Mouse (Mus musculus): ENCODE measurements around the gene Slc13a2. TPM values are rescaled to one million over a fixed set of nuclear protein-coding genes. Genes with fewer than 3 reads are reported as not detected.

The Slc13a2 gene
- polyA plus RNA-seq, 1 experiment from 2014 or later: not detected

GRCm38 (mm10) chr11:78411606-78412323 is 10.3 kb downstream of the Slc13a2 start:
- 75% methylated on average over 11 of the region's 11 CpGs for WGBS
- Histone ChIP-seq H3K27me3 (no peaks in the 10 kb centered on the region), H3K4me1 (no peaks in the 10 kb centered on the region), H3K27ac (no peak overlapping the region), H3K4me3 (no peak overlapping the region), H3K36me3 (no peaks in the 10 kb centered on the region), H3K4me2 (replicated peaks) (no peak overlapping the region), H3K9ac (no peak overlapping the region), H3K9me3 (no peaks in the 10 kb centered on the region)
- ATAC-seq (ENCODE audit: insufficient number of reproducible peaks, insufficient read depth, low FRiP score, low TSS enrichment): no peak

GRCm38 (mm10) chr11:78408256-78409240 is 13.5 kb downstream of the Slc13a2 start:
- no peak overlapping the region for H3K4me3 ChIP-seq
- H3K27me3 ChIP-seq: no peaks in the 10 kb centered on the region
- ATAC-seq (ENCODE audit: insufficient number of reproducible peaks, insufficient read depth, low FRiP score, low TSS enrichment): no peak
- no peaks in the 10 kb centered on the region for H3K36me3 ChIP-seq
- 81% methylated on average over 9 of the region's 9 CpGs for WGBS
- H3K9ac ChIP-seq: no peak overlapping the region
- H3K4me2 ChIP-seq (replicated peaks): no peak overlapping the region
- H3K4me1 ChIP-seq: no peaks in the 10 kb centered on the region
- no peak overlapping the region for H3K27ac ChIP-seq
- H3K9me3 ChIP-seq: no peaks in the 10 kb centered on the region

GRCm38 (mm10) chr11:78402062-78402461 is 20.0 kb downstream of the Slc13a2 start:
- Histone ChIP-seq H3K27me3 (no peaks in the 10 kb centered on the region), H3K9ac (no peak overlapping the region), H3K36me3 (no peaks in the 10 kb centered on the region)

GRCm38 (mm10) chr11:78401469-78401868 is 20.5 kb downstream of the Slc13a2 start:
- no peak for ATAC-seq (ENCODE audit: insufficient number of reproducible peaks, insufficient read depth, low FRiP score, low TSS enrichment)
- no peaks in the 10 kb centered on the region for H3K9me3 ChIP-seq
- no peaks in the 10 kb centered on the region for H3K27me3 ChIP-seq
- no peak overlapping the region for H3K9ac ChIP-seq
- H3K27ac ChIP-seq: no peak overlapping the region
- H3K36me3 ChIP-seq: no peaks in the 10 kb centered on the region
- 76% methylated on average over 3 of the region's 3 CpGs for WGBS
- H3K4me2 ChIP-seq (replicated peaks): no peak overlapping the region
- 0 out of 2 replicates have a peak, but pooled peaks cover 4% of the 10 kb centered on the region for H3K4me1 ChIP-seq
- no peak overlapping the region for H3K4me3 ChIP-seq

More at GRCm38 (mm10) chr11:78402062-78402461, 20.0 kb downstream of the Slc13a2 start:
- Histone ChIP-seq H3K27ac (no peak overlapping the region), H3K9me3 (no peaks in the 10 kb centered on the region), H3K4me3 (no peak overlapping the region), H3K4me2 (replicated peaks) (no peak overlapping the region), H3K4me1 (0 out of 2 replicates have a peak, but pooled peaks cover 2% of the 10 kb centered on the region)
- ATAC-seq (ENCODE audit: insufficient number of reproducible peaks, insufficient read depth, low FRiP score, low TSS enrichment): no peak
- WGBS: 72% methylated on average over 6 of the region's 6 CpGs

GRCm38 (mm10) chr11:78400936-78401335 is 21.1 kb downstream of the Slc13a2 start:
- H3K27ac ChIP-seq: no peak overlapping the region
- no peak overlapping the region for H3K9ac ChIP-seq
- no peaks in the 10 kb centered on the region for H3K27me3 ChIP-seq
- H3K4me3 ChIP-seq: no peak overlapping the region
- H3K4me2 ChIP-seq (replicated peaks): no peak overlapping the region
- 65% methylated on average over 3 of the region's 3 CpGs for WGBS
- ATAC-seq (ENCODE audit: insufficient number of reproducible peaks, insufficient read depth, low FRiP score, low TSS enrichment): no peak
- 0 out of 2 replicates have a peak, but pooled peaks cover 4% of the 10 kb centered on the region for H3K4me1 ChIP-seq
- no peaks in the 10 kb centered on the region for H3K36me3 ChIP-seq
- no peaks in the 10 kb centered on the region for H3K9me3 ChIP-seq

- 19% methylated on average over 8 of the region's 8 CpGs for WGBS
- H3K36me3 ChIP-seq: no peaks in the 10 kb centered on the region
- H3K9me3 ChIP-seq: no peaks in the 10 kb centered on the region
- H3K27me3 ChIP-seq: no peaks in the 10 kb centered on the region; the same call in 1 of the 2 replicates
- H3K27ac ChIP-seq: no peak overlapping the region
- no peak overlapping the region for H3K9ac ChIP-seq
- H3K4me3 ChIP-seq: no peak overlapping the region
- no peak overlapping the region for H3K4me2 ChIP-seq (replicated peaks)
- H3K4me1 ChIP-seq: 0 out of 2 replicates have a peak, but pooled peaks cover 4% of the 10 kb centered on the region
- ATAC-seq (ENCODE audit: insufficient number of reproducible peaks, insufficient read depth, low FRiP score, low TSS enrichment): no peak
Observed at GRCm38 (mm10) chr11:78399680-78400079, 22.3 kb downstream of the Slc13a2 start.

- H3K9ac ChIP-seq: no peak overlapping the region
- H3K9me3 ChIP-seq: no peaks in the 10 kb centered on the region
- 80% methylated on average over 6 of the region's 6 CpGs for WGBS
- H3K36me3 ChIP-seq: no peaks in the 10 kb centered on the region
- H3K4me3 ChIP-seq: no peak overlapping the region
- H3K4me1 ChIP-seq: 0 out of 2 replicates have a peak, but pooled peaks cover 4% of the 10 kb centered on the region
- no peak for ATAC-seq (ENCODE audit: insufficient number of reproducible peaks, insufficient read depth, low FRiP score, low TSS enrichment)
- no peak overlapping the region for H3K4me2 ChIP-seq (replicated peaks)
- no peak overlapping the region for H3K27ac ChIP-seq
- H3K27me3 ChIP-seq: no peaks in the 10 kb centered on the region; the same call in 1 of the 2 replicates
Observed at GRCm38 (mm10) chr11:78398212-78398611, 23.8 kb downstream of the Slc13a2 start.

- Histone ChIP-seq H3K9me3 (no peaks in the 10 kb centered on the region), H3K4me1 (0 out of 2 replicates have a peak, but pooled peaks cover 4% of the 10 kb centered on the region), H3K27me3 (no peaks in the 10 kb centered on the region; the same call in 1 of the 2 replicates), H3K9ac (0 out of 2 replicates have a peak overlapping the region, but pooled peaks have one; percentile 3), H3K4me3 (peak overlapping the region; percentile 19; the same call in 1 of the 2 replicates), H3K36me3 (no peaks in the 10 kb centered on the region), H3K4me2 (replicated peaks) (peak overlapping the region; percentile 41), H3K27ac (no peak overlapping the region)
- ATAC-seq (ENCODE audit: insufficient number of reproducible peaks, insufficient read depth, low FRiP score, low TSS enrichment): peak; percentile 43; the same call in 1 of the 2 replicates
- 9% methylated on average over 18 of the region's 18 CpGs for WGBS
Observed at GRCm38 (mm10) chr11:78397397-78397796, 24.6 kb downstream of the Slc13a2 start.

- Histone ChIP-seq H3K4me2 (replicated peaks) (peak overlapping the region; percentile 41), H3K36me3 (no peaks in the 10 kb centered on the region), H3K9me3 (no peaks in the 10 kb centered on the region), H3K4me1 (0 out of 2 replicates have a peak, but pooled peaks cover 4% of the 10 kb centered on the region), H3K9ac (0 out of 2 replicates have a peak overlapping the region, but pooled peaks have one; percentile 3), H3K4me3 (peak overlapping the region; percentile 19; the same call in 1 of the 2 replicates), H3K27ac (no peak overlapping the region), H3K27me3 (no peaks in the 10 kb centered on the region; the same call in 1 of the 2 replicates)
- no peak for ATAC-seq (ENCODE audit: insufficient number of reproducible peaks, insufficient read depth, low FRiP score, low TSS enrichment)
- WGBS: 30% methylated on average over 11 of the region's 11 CpGs
Observed at GRCm38 (mm10) chr11:78396950-78397349, 25.1 kb downstream of the Slc13a2 start.

GRCm38 (mm10) chr11:78392728-78393127 is 29.3 kb downstream of the Slc13a2 start:
- Histone ChIP-seq H3K4me2 (replicated peaks) (no peak overlapping the region), H3K27me3 (no peaks in the 10 kb centered on the region; the same call in 1 of the 2 replicates), H3K9ac (no peak overlapping the region), H3K36me3 (no peaks in the 10 kb centered on the region), H3K9me3 (no peaks in the 10 kb centered on the region), H3K27ac (no peak overlapping the region), H3K4me3 (no peak overlapping the region), H3K4me1 (0 out of 2 replicates have a peak, but pooled peaks cover 4% of the 10 kb centered on the region)
- ATAC-seq (ENCODE audit: insufficient number of reproducible peaks, insufficient read depth, low FRiP score, low TSS enrichment): no peak
- WGBS: 83% methylated on average over 3 of the region's 3 CpGs

- Histone ChIP-seq H3K27ac (no peak within 1 kb of the TSS; the same call in 1 of the 2 replicates), H3K4me2 (replicated peaks) (no peak within 1 kb of the TSS), H3K4me1 (0 out of 2 replicates have a peak, but pooled peaks cover 6% of the 10 kb centered on the region), H3K9ac (no peak within 1 kb of the TSS), H3K9me3 (no peaks in the 10 kb centered on the region), H3K4me3 (no peak within 1 kb of the TSS), H3K36me3 (no peaks in the 10 kb centered on the region), H3K27me3 (no peaks in the 10 kb centered on the region; the same call in 1 of the 2 replicates)
- WGBS: 69% methylated on average over 14 of the region's 14 CpGs
- ATAC-seq (ENCODE audit: insufficient number of reproducible peaks, insufficient read depth, low FRiP score, low TSS enrichment): no peak
Observed at GRCm38 (mm10) chr11:78386508-78387043, 35.4 kb downstream of the Slc13a2 start, which contains the start of gene Foxn1. Gene Foxn1 (minus strand): TSS chr11:78386558.
